Mouse (Mus musculus) spleen, adult 2 months (tissue): ENCODE measurements around the gene Park7.

Experiments used
- CTCF ChIP-seq: fragments of 200-500 bp; IDR thresholded peaks from 2 replicates; pipeline ENCODE4 v1.5.1; 2011; ENCODE audit warnings: mild to moderate bottlenecking, inconsistent platforms; ENCODE audit not compliant: insufficient read depth, insufficient read length, insufficient replicate concordance; ENCODE audit errors: extremely low read depth
- POLR2A ChIP-seq: fragments of 200-500 bp; IDR thresholded peaks from 2 replicates; pipeline ENCODE4 v1.6.1; 2011; ENCODE audit warnings: low read depth, low read length, inconsistent platforms

DNA sequence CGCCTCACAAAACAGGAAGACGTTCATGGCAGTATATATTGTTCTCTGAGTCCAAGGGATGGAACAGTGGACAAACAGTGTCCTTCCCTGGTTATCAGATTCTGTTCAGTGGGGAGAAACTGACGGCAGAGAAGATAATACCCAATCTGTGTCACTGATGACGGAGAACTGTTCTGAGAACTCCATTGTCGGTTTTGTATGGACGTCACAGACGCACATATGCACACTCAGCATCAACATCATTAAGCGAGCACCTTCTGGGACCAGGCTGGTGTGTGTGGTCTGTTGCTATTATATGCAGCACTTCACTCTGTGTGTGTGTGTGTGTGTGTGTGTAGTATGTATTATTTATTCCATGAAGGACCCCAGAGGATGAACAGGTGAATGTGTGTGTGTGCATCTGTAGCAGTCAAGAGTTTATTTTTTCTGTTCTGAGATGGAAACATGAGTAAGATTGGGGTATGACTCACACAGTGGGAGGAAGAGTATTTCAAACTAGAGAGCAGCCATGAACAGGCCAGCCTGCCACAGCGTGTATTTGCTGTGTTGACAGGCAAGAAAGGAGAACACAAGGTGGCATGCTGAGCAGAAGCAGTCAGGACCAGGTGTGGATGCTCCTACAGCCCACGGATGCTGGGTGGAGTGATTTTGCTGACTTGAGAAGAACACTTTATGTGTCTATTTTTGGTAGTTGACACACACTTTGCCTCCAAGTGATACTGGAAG, 1.1 kb upstream of the Park7 start:
- TF ChIP-seq CTCF, result no peak
- no peak for TF ChIP-seq POLR2A
